In the genomic region with DNA sequence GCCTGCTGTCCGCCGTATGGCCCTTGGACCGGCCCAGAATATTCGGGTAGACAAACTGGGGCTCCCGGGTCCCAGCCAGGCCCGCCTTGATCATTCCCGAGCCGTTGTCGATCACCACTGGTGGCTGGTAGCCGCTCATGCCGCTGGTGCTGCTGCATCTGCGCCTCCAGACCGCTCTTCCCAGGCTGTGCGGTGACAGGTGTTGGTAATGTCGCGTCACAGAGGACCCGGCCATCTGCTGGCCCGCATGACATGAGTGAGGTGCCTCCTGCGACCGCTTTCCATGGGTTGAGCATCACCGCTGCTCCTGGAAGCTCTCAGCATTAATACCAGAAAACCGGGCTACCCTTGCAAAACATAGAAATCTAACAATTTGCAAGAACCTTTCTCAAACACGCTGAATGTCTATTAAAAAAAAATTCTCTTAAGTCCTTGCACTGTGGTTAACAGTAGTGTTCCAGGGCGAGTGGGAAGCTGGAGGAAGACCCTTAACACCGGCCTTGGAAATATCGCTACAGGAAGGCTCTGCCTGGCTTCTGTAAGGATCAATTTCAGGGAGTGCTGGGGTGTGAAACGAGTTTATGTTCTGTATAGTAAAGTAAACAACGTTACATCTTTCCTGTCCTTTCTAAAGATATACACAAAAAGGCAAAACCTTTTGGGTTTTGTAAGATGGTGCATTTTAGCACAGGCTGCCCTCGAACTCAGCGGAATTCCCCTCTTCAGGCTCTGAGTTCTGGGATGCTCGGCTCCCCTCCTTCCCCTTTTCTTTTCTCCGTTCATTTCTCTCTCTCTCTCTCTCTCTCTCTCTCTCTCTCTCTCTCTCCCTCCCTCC, we compare ENCODE assay signal across 8 mouse cellular contexts. TPM values are rescaled to one million over a fixed set of nuclear protein-coding genes. Genes with fewer than 3 reads are reported as not detected.
DNase-seq lines count a peak whose midpoint lies in the region; ATAC-seq and TF ChIP-seq lines count a peak whose summit lies in the region.

A gene (minus strand): TSS at position 229 of the 835 bp plus-strand sequence.

- H3K36me3 ChIP-seq in forebrain, embryonic 13.5 days (ENCODE audit: poor library complexity, severe bottlenecking) = peaks cover 9% of the 10 kb centered on the region
- H3K36me3 ChIP-seq in hindbrain, embryonic 15.5 days = peaks cover 5% of the 10 kb centered on the region; the same call in 1 of the 2 replicates
- peaks cover 12% of the 10 kb centered on the region; the same call in 1 of the 2 replicates for H3K36me3 ChIP-seq in limb, embryonic 13.5 days
- H3K36me3 ChIP-seq in midbrain, postnatal 0 days (ENCODE audit: insufficient read depth, low read length) = no peaks in the 10 kb centered on the region

- H3K9ac ChIP-seq in forebrain, embryonic 13.5 days = peak within 1 kb of the TSS; percentile 69
- peak within 1 kb of the TSS; percentile 51 for H3K9ac ChIP-seq in hindbrain, embryonic 15.5 days
- peak within 1 kb of the TSS; percentile 69 for H3K9ac ChIP-seq in limb, embryonic 13.5 days
- peak within 1 kb of the TSS; percentile 55 for H3K9ac ChIP-seq in midbrain, postnatal 0 days (replicated peaks; ENCODE audit: low read length, poor library complexity, severe bottlenecking)

- peaks cover 17% of the 10 kb centered on the region; the same call in 1 of the 2 replicates for H3K27me3 ChIP-seq in forebrain, embryonic 13.5 days
- no peaks in the 10 kb centered on the region for H3K27me3 ChIP-seq in hindbrain, embryonic 15.5 days
- H3K27me3 ChIP-seq in limb, embryonic 13.5 days = peaks cover 14% of the 10 kb centered on the region
- H3K27me3 ChIP-seq in midbrain, postnatal 0 days (ENCODE audit: insufficient read depth, low read length) = no peaks in the 10 kb centered on the region

- under 1% methylated on average over 32 of the region's 32 CpGs for WGBS in forebrain, embryonic 13.5 days
- 1% methylated on average over 32 of the region's 32 CpGs for WGBS in hindbrain, embryonic 15.5 days
- 1% methylated on average over 32 of the region's 32 CpGs for WGBS in limb, embryonic 13.5 days
- WGBS in midbrain, postnatal 0 days = under 1% methylated on average over 32 of the region's 32 CpGs

- H3K27ac ChIP-seq in forebrain, embryonic 13.5 days = peak within 1 kb of the TSS; percentile 76
- H3K27ac ChIP-seq in hindbrain, embryonic 15.5 days (replicated peaks) = peak within 1 kb of the TSS; percentile 66
- H3K27ac ChIP-seq in limb, embryonic 13.5 days = peak within 1 kb of the TSS; percentile 39; the same call in 1 of the 2 replicates
- H3K27ac ChIP-seq in midbrain, postnatal 0 days (ENCODE audit: low read depth, low read length) = peak within 1 kb of the TSS; percentile 63

- peak within 1 kb of the TSS; percentile 79 for H3K4me3 ChIP-seq in forebrain, embryonic 13.5 days
- peak within 1 kb of the TSS; percentile 84 for H3K4me3 ChIP-seq in hindbrain, embryonic 15.5 days
- H3K4me3 ChIP-seq in limb, embryonic 13.5 days = peak within 1 kb of the TSS; percentile 94
- peak within 1 kb of the TSS; percentile 90 for H3K4me3 ChIP-seq in midbrain, postnatal 0 days (ENCODE audit: low read depth, low read length)

- no peak for TF ChIP-seq CTCF in midbrain, postnatal 0 days (IDR thresholded peaks at IDR 0.05)

- H3K4me2 ChIP-seq in forebrain, embryonic 13.5 days = peak within 1 kb of the TSS; percentile 80
- peak within 1 kb of the TSS; percentile 71 for H3K4me2 ChIP-seq in hindbrain, embryonic 15.5 days
- H3K4me2 ChIP-seq in limb, embryonic 13.5 days (replicated peaks) = peak within 1 kb of the TSS; percentile 93
- peak within 1 kb of the TSS; percentile 83 for H3K4me2 ChIP-seq in midbrain, postnatal 0 days (ENCODE audit: low read depth, low read length, poor library complexity, severe bottlenecking)

- peak; percentile 92 for DNase-seq in heart, adult 11 months
- no peak for DNase-seq in heart, postnatal 25 days (ENCODE audit: low spot score)
- DNase-seq in c-Kit-positive CD71-positive TER-119-positive erythroid progenitor cells, embryonic 14.5 days (ENCODE audit: low spot score) = peak; percentile 37
- peak; percentile 63 for DNase-seq in midbrain, postnatal 0 days (ENCODE audit: low spot score)
- peak; percentile 31 for DNase-seq in thymus, postnatal 0 days (ENCODE audit: low spot score)

- no peaks in the 10 kb centered on the region for H3K9me3 ChIP-seq in forebrain, embryonic 13.5 days (replicated peaks)
- H3K9me3 ChIP-seq in hindbrain, embryonic 15.5 days = no peaks in the 10 kb centered on the region
- H3K9me3 ChIP-seq in limb, embryonic 13.5 days = no peaks in the 10 kb centered on the region
- H3K9me3 ChIP-seq in midbrain, postnatal 0 days (ENCODE audit: low read length) = no peaks in the 10 kb centered on the region

- ATAC-seq in forebrain, embryonic 13.5 days = no peak
- ATAC-seq in hindbrain, embryonic 15.5 days (ENCODE audit: low FRiP score, low read depth) = no peak
- no peak for ATAC-seq in limb, embryonic 13.5 days (ENCODE audit: low FRiP score, low read depth)
- no peak for ATAC-seq in midbrain, postnatal 0 days (ENCODE audit: low FRiP score)

- peaks cover 29% of the 10 kb centered on the region for H3K4me1 ChIP-seq in forebrain, embryonic 13.5 days
- peaks cover 38% of the 10 kb centered on the region for H3K4me1 ChIP-seq in hindbrain, embryonic 15.5 days (replicated peaks)
- H3K4me1 ChIP-seq in limb, embryonic 13.5 days = peaks cover 25% of the 10 kb centered on the region
- H3K4me1 ChIP-seq in midbrain, postnatal 0 days (ENCODE audit: insufficient read depth, low read length) = 0 out of 2 replicates have a peak, but pooled peaks cover 4% of the 10 kb centered on the region

- intact Hi-C loops in heart, postnatal 25 days (cut with DNase I) = loop anchor here (5.0 to 10.0 kb wide), 3 partner anchors 192 to 535 kb away; a partner anchor contains a TSS

RNA-seq across cellular contexts. Expression of the gene that starts here (rescaled TPM):
- total RNA-seq in heart, postnatal 25 days (2021) = not detected
- polyA plus RNA-seq in forebrain, embryonic 13.5 days (2015; fragmentation: Nextera tagmentation; extraction: Ambion mirVana) = 0.08 and 0.14 TPM in 2 replicates
- 0.56 and 0.75 TPM in 2 replicates for polyA plus RNA-seq in hindbrain, embryonic 15.5 days (2015; fragmentation: Nextera tagmentation; extraction: Ambion mirVana)
- polyA plus RNA-seq in limb, embryonic 13.5 days (2015; fragmentation: Nextera tagmentation; extraction: Ambion mirVana) = 0.11 TPM in 1 of 2 replicates, not detected in the other
- total RNA-seq in midbrain, postnatal 0 days (2014; rRNA removed) = 0.16 and 0.52 TPM in 2 replicates
- 0.42 and 0.79 TPM in 2 replicates for polyA plus RNA-seq in midbrain, postnatal 0 days (2015; fragmentation: Nextera tagmentation; extraction: Ambion mirVana)
- polyA plus RNA-seq in thymus, postnatal 0 days (2015; fragmentation: Nextera tagmentation; extraction: Ambion mirVana) = not detected in 2 replicates

Comparison
In these comparisons a context has a peak if more than half of its experiments do, and no peak if none do; other contexts are left out.
1. Peak in DNase-seq, H3K4me3 ChIP-seq, H3K27ac ChIP-seq, H3K9ac ChIP-seq and H3K4me2 ChIP-seq in midbrain, postnatal 0 days; RNA of the gene not detected or under 1 TPM.
2. Peak in DNase-seq in thymus, postnatal 0 days; RNA of the gene not detected or under 1 TPM.